Mouse (Mus musculus) kidney, embryonic 16.5 days (tissue): Measurements from ENCODE around the gene Lage3. TPM values are rescaled to one million over a fixed set of nuclear protein-coding genes. Genes with fewer than 3 reads are reported as not detected.
"Not testable (repeated sequence)": the region's sequence is repeated elsewhere in the genome, so short reads cannot be mapped to it uniquely, and the experiment has no call there.

Source experiments
- ATAC-seq: fragments of 200-750 bp; cut with Nextera tagmentation; 2 replicates; pipeline ENCODE4 v1.8.0; 2017; ENCODE audit warnings: moderate TSS enrichment; ENCODE audit not compliant: low FRiP score, low TSS enrichment
- H3K27ac ChIP-seq: fragments of 300-500 bp; sonication (generic); 2 replicates; pipeline ENCODE4 v1.5.1; 2014; ENCODE audit warnings: low read length
- H3K27me3 ChIP-seq: fragments of 300-500 bp; sonication (generic); 2 replicates; pipeline ENCODE4 v1.6.1; 2014; ENCODE audit warnings: low read length, control low read depth, mixed read lengths; ENCODE audit not compliant: insufficient read depth
- H3K36me3 ChIP-seq: fragments of 300-500 bp; sonication (generic); 2 replicates; pipeline ENCODE4 v1.6.1; 2014; ENCODE audit warnings: low read length, control low read depth, mixed read lengths; ENCODE audit not compliant: insufficient read depth
- H3K4me1 ChIP-seq: fragments of 300-500 bp; sonication (generic); 2 replicates; pipeline ENCODE4 v1.6.1; 2014; ENCODE audit warnings: low read length, control low read depth, mixed read lengths; ENCODE audit not compliant: insufficient read depth
- H3K4me2 ChIP-seq: fragments of 300-500 bp; sonication (generic); replicated peaks from 2 replicates; pipeline ENCODE4 v1.6.1; 2014; ENCODE audit warnings: low read depth, low read length
- H3K4me3 ChIP-seq: fragments of 300-500 bp; sonication (generic); 2 replicates; pipeline ENCODE4 v1.5.1; 2014; ENCODE audit warnings: mild to moderate bottlenecking, low read length
- H3K9ac ChIP-seq: fragments of 300-500 bp; sonication (generic); replicated peaks from 2 replicates; pipeline ENCODE4 v1.6.1; 2014; ENCODE audit warnings: low read length
- H3K9me3 ChIP-seq: fragments of 300-500 bp; sonication (generic); 2 replicates; pipeline ENCODE4 v1.6.1; 2016; ENCODE audit warnings: low read length, control low read depth
- WGBS: fragments of 180-500 bp; shearing (Covaris S2); extraction: QIAGEN DNeasy Blood & Tissue Kit; methylation state at CpG from one replicate; pipeline ENCODE4 v1.1.7; 2014; 5-methylcytosine and 5-hydroxymethylcytosine counted together
- polyA plus RNA-seq: library from polyadenylated mRNA; unstranded; fragments of >200 nt; fragmentation: Nextera tagmentation; extraction: Ambion mirVana; gene quantifications from 2 replicates; pipeline ENCODE4 v1.2.1, GENCODE M21; 2015

Gene Lage3
- polyA plus RNA-seq, 1 experiment from 2014 or later = 113 TPM

DNA sequence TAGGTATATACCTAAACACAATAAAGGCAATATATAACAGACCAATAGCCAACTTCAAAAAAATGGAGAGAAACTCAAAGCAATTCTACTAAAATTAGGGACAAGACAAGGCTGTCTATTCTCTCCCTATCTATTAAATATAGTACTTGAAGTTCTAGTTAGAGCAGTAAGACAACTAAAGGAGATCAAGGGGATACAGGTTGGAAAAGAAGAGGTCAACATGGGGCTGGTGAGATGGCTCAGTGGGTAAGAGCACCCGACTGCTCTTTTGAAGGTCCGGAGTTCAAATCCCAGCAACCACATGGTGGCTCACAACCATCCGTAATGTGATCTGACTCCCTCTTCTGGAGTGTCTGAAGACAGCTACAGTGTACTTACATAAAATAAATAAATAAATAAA, 3.7 kb upstream of the Lage3 start:
- H3K27me3 ChIP-seq, H3K36me3 ChIP-seq, H3K4me1 ChIP-seq, ATAC-seq, H3K4me3 ChIP-seq, H3K9ac ChIP-seq, H3K27ac ChIP-seq, H3K4me2 ChIP-seq, H3K9me3 ChIP-seq: not testable (repeated sequence)
- WGBS = 85% methylated on average over 2 of the region's 3 CpGs

DNA sequence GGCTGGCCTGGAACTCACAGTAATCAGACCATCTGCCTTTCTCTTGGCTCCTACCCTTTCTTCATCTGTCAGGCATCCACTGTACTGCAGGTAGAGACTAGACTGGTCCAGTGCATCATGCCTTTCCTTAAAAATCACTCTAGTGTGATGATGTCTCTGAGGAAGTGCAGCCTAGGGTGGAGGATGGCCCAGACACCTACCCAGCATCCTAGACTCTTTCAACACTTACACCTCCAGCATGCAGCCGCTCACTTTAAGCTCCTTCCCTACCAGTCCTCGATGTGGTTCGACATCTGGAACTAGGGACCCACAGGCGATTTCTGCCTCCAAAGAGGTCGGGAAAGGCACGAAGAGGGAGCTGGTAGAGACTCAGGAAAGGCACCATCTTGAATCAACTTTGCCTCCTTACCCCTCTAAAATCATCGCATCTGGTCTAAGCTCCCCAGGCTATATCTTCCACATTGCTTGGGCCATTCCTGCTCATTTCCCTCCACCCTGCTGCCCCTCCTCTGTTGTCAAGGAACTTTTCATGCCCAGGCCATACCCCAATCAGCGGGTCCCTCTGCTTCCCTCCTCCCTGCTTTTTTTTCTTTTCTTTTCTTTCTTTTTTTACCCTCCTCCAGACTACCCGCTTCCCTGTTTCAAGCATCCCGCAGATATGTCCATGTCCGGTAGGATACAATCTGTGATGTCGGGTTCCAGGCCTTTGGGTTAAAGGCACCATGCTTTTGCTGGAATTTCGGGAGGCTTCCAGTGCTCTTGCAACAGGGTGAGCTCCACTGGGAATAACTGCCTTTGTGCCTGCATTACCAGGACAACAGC, 562 bp downstream of the Lage3 start:
- WGBS = 25% methylated on average over 13 of the region's 13 CpGs
- H3K27ac ChIP-seq = peak overlapping the region; percentile 56; the same call in 1 of the 2 replicates

DNA sequence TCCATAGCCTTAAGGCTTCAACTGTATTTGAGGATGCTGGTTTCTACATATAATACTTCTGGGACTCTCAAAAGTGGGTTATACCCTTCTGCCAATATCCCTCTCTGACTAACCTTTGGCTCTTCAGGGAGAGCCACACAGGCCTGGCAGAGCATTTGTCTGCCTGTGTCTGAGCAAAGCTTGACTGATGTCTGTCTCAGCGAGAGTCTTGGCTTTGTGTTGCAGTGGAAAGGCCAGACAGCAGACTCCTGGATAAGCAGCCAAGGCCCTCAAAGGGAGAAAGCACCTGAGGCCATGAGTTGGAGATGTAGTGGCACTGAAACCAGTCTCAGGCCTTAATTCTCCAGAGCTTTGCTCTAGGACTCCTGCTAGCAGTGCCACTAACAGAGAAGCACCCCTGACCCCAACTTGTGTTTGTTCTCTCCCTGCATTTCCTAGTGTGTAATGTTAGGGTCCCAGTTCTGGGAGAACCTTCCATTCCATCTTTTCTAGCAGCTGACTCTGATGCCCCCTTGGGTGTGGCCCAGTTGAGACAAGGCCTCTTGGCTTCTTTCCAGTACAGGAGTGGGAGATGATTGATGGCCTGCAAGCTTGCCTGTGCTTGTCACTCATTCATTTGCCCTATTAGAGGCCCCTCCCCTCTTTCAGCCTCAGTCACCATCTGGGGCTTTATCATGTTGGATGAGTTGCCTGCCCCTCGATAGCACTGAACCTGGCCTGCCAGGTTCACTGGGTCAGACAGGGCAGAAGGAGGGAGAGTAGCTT, 23.1 kb downstream of the Lage3 start:
- no peak for ATAC-seq
- 54% methylated on average over 2 of the region's 2 CpGs for WGBS
- H3K27ac ChIP-seq = no peak overlapping the region
- peak overlapping the region; percentile 56 for H3K4me2 ChIP-seq
- no peaks in the 10 kb centered on the region for H3K27me3 ChIP-seq
- H3K4me1 ChIP-seq = peaks cover 14% of the 10 kb centered on the region; the same call in 1 of the 2 replicates
- no peak overlapping the region for H3K9ac ChIP-seq
- no peaks in the 10 kb centered on the region for H3K36me3 ChIP-seq
- H3K4me3 ChIP-seq = peak overlapping the region; percentile 46; the same call in 1 of the 2 replicates
- no peaks in the 10 kb centered on the region for H3K9me3 ChIP-seq

More for the DNA sequence above, 562 bp downstream of the Lage3 start:
- peak; percentile 61 for ATAC-seq
- Histone ChIP-seq H3K36me3 (no peaks in the 10 kb centered on the region), H3K9ac (peak overlapping the region; percentile 69), H3K9me3 (no peaks in the 10 kb centered on the region), H3K4me3 (peak overlapping the region; percentile 59), H3K4me2 (peak overlapping the region; percentile 51), H3K4me1 (0 out of 2 replicates have a peak, but pooled peaks cover 5% of the 10 kb centered on the region), H3K27me3 (no peaks in the 10 kb centered on the region)

DNA sequence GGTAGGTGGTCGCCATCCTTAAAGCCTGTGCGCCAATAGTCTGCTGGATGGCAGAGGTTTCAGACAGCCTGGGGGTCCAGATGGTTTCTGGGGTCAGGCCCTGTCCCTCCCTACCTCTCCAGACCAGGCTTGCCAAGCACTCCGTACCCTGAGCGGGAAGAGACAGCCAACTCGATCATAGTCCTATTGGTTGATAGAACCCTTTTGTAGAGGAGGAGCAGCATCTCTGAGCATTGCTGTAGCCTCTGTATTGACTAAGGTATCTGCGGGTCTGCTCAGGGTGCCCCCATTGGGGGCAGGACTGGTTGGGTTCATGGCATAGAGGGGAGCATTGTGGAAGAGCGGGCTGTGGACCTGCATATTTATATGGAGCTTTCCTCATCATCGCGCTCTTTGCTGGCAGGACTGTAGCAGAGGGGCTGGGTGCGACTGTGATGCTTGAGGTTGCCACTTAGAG, 24.2 kb downstream of the Lage3 start:
- Histone ChIP-seq H3K9me3 (no peaks in the 10 kb centered on the region), H3K27me3 (no peaks in the 10 kb centered on the region), H3K4me3 (peak overlapping the region; percentile 46), H3K27ac (no peak overlapping the region), H3K4me1 (peaks cover 14% of the 10 kb centered on the region; the same call in 1 of the 2 replicates), H3K4me2 (peak overlapping the region; percentile 56), H3K36me3 (no peaks in the 10 kb centered on the region), H3K9ac (peak overlapping the region; percentile 57)
- peak; percentile 61 for ATAC-seq
- 21% methylated on average over 10 of the region's 10 CpGs for WGBS

DNA sequence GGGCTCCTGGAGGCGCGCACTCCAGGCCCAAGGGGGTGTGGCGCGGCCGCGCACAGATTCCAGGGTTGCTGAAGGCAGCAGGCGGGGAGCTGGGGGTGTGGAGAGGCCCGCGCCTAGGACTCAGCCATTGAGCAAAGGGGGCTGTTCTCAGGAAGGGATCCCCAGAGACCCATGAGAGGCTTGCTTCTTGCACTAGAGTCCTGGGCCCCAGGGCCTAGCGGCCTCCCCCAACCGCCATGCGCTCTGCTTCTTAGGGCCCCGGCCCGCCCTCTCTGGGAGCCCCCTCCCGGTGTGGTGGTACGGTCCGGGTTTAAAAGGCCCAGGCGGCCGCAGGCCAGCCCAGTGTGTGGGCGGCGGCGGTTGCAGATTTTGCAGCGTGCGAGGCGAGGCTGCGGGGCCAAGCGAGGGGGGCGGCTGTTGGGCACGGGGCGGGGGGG, 24.7 kb downstream of the Lage3 start, which contains the start of gene Plxna3:
TSS of gene Plxna3 (plus strand) at position 342 of the 437 bp plus-strand sequence.
- peak within 1 kb of the TSS; percentile 46 for H3K4me3 ChIP-seq
- H3K27ac ChIP-seq = 0 out of 2 replicates have a peak within 1 kb of the TSS, but pooled peaks have one; percentile 27
- 16% methylated on average over 28 of the region's 30 CpGs for WGBS
- H3K9me3 ChIP-seq = no peaks in the 10 kb centered on the region
- peak within 1 kb of the TSS; percentile 56 for H3K4me2 ChIP-seq
- H3K36me3 ChIP-seq = no peaks in the 10 kb centered on the region
- H3K9ac ChIP-seq = peak within 1 kb of the TSS; percentile 57
- peak; percentile 95 for ATAC-seq
- no peaks in the 10 kb centered on the region for H3K27me3 ChIP-seq
- H3K4me1 ChIP-seq = peaks cover 14% of the 10 kb centered on the region; the same call in 1 of the 2 replicates

DNA sequence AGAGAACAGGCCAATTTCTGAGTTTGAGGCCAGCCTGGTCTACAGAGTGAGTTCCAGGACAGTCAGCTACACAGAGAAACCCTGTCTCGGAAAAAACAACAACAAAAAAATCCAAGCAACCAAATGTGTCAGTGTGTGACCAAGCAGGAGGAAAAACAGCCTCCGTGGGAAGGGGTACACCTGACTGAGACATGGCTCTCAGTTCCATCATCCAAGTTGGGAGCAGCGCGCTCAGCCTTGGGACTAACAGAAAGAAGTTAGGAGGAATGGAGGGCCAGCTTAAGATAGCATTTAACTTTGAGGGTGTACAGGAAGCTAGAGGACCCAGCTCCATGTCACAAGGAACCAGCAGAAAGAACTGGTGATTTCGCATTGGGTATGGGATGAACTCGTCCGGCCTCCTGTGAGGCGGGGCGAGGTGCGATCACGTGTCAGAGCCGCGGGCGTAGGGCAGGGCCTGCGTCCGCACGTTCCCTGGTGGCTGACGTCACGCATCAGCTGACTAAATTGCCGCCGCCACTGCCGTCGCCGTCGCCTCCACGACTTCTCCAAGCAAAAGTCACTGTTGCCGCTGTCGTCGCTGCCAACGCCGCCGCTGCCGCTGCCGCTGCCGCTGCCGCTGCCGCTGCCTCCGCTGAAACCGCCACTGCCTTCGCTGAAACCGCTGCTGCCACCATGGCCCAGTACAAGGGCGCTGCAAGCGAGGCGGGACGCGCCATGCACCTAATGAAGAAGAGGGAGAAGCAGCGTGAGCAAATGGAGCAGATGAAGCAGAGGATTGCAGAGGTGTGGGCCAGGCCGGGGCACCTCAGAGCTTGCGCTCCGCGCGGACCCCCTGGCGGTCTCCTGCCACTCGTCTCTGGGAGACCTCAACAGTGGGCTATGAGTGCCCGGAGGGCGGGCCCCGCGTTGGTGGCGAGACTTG, 40.6 kb downstream of the Lage3 start, which contains the start of gene Fam50a:
TSS of gene Fam50a (plus strand) at position 494 of the 925 bp plus-strand sequence.
- Histone ChIP-seq H3K36me3 (peaks cover 25% of the 10 kb centered on the region), H3K27ac (peak within 1 kb of the TSS; percentile 86), H3K4me1 (0 out of 2 replicates have a peak, but pooled peaks cover 7% of the 10 kb centered on the region), H3K9me3 (no peaks in the 10 kb centered on the region), H3K9ac (peak within 1 kb of the TSS; percentile 86), H3K27me3 (no peaks in the 10 kb centered on the region), H3K4me3 (peak within 1 kb of the TSS; percentile 67), H3K4me2 (peak within 1 kb of the TSS; percentile 70)
- peak; percentile 96 for ATAC-seq
- 19% methylated on average over 59 of the region's 59 CpGs for WGBS

DNA sequence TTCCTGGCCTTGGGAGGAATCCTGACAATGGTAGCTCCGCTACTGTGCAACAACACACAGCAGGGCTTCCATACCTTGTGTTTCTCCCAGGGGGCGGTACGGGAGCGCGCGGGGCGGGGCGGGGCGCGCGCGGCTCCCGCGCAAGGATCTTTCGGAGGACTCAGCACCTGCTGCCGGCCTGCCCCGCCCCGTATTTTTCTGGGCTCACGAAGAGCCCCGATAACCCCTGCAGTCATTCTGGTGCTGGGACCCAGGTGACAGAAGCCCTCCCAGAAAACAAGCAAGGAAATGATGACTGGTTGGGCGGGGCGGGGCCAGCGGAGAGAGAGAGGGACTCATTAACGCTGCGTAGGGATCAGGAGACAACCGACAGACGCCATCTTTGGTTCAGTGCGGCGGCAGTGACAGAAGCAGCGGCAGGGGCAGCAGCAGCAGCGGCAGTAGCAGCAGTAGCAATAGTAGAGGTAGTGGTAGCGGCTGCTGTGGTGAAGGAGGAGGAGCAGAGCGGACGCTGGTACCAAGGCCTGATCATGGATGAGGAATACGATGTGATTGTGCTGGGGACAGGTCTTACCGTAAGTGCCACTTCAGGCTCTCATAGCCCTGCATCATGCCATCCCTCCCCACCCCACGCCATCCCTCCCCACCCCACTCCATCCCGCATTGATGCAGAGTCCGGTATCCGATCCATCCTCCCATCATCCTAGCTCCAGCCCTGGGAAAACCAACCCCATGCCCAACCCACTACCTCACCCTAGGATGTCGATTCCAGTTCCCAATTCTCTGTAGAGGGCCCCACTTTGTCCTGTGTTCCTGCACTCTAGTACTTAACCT, 48.3 kb downstream of the Lage3 start, which contains the start of gene Gdi1:
TSS of gene Gdi1 (plus strand) at position 132 of the 834 bp plus-strand sequence.
- Histone ChIP-seq H3K4me2 (peak within 1 kb of the TSS; percentile 67), H3K9me3 (no peaks in the 10 kb centered on the region), H3K9ac (peak within 1 kb of the TSS; percentile 73), H3K4me1 (peaks cover 12% of the 10 kb centered on the region), H3K4me3 (peak within 1 kb of the TSS; percentile 65), H3K27me3 (no peaks in the 10 kb centered on the region; the same call in 1 of the 2 replicates), H3K36me3 (peaks cover 49% of the 10 kb centered on the region), H3K27ac (peak within 1 kb of the TSS; percentile 67)
- WGBS = 19% methylated on average over 40 of the region's 41 CpGs
- peak; percentile 85 for ATAC-seq
